Mouse (Mus musculus) heart, postnatal 4 days (tissue): Measurements from ENCODE around the gene 5830473C10Rik. TPM values are rescaled to one million over a fixed set of nuclear protein-coding genes. Genes with fewer than 3 reads are reported as not detected.
A peak's percentile ranks its signal among the peaks of the same experiment; 100 is the strongest.

Experiments used
- DNase-seq: peaks from one replicate; pipeline ENCODE4 v3.0.0; 2021
- total RNA-seq, 2 experiments: library from RNA; stranded (reverse); gene quantifications; 2 replicates each; pipeline ENCODE4 v1.2.3; 2021

5830473C10Rik gene
- total RNA-seq = not detected

GRCm38 (mm10) chr5:90560743-90561142 is at the start of gene 5830473C10Rik:
Gene 5830473C10Rik (plus strand): TSS chr5:90561107.
- DNase-seq = no peak

DNA sequence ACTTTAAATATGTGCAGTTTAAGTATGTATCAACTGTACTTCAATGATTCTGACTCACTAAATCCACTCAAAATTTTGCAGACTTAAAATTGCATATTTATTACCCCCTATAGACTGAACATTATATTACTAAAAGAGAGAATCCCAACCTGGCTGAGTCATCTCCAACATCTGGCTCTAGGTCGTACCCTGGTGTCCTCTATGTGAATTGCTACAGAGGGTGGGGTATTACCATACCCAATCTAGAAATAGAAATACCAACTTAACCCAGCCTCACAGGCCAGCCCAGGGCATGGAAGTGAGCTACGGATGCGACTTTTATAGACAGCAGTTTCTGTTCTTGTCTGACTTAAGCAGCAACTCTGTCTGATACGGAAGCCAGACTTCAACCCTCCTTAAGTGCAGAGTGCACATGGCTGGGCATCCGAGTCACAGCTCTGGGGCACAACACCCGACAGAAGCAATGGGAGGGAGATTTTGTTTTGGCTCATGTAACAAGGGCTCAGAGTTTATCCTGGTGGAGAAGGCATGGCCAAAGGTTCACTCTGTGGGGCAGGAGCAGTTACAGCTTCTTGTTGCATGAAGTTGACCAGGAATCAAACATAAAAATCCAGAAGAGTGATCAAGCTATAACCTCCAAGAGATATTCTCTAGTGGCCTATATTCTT is 48.5 kb upstream of the 5830473C10Rik start:
- DNase-seq = no peak

GRCm38 (mm10) chr5:90515561-90515960 is 45.3 kb upstream of the 5830473C10Rik start:
- no peak for DNase-seq

DNA sequence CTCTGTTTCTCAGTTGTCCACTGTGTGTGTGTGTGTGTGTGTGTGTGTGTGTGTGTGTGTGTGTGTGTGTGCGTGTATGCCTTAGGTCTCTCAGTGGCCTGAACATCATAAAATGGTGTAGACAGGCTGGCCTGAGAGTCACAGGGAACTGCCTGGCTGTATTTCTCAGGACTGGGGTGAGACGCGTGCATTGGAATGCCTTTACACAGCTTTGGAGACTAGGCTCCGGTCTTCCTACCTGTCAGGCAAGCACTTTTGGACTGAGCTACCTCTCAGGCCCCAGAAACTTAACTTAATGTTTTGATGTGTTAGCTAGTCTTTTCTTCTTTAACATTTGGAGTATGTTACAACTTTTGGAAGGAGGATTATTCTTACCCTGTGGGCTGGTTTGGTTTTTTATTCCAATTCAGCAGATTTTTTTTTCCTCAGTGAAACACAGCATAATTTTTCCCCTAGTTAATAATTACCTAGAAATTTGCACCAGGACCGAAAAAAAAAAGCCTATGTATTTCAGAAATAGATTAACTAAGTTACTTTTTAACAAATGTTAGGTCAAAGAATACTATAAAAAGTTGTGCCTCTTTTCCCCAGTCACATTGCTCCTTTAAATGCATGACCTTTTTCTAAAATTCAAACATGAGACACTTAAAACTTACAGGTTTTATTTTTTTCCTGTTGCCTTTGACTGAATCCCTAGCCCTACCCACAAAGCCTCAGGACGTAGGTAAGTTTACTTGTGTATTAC is 42.4 kb upstream of the 5830473C10Rik start, which contains the start of gene Afm:
Gene Afm (plus strand): TSS at position 577 of the 745 bp plus-strand sequence.
- DNase-seq = no peak

DNA sequence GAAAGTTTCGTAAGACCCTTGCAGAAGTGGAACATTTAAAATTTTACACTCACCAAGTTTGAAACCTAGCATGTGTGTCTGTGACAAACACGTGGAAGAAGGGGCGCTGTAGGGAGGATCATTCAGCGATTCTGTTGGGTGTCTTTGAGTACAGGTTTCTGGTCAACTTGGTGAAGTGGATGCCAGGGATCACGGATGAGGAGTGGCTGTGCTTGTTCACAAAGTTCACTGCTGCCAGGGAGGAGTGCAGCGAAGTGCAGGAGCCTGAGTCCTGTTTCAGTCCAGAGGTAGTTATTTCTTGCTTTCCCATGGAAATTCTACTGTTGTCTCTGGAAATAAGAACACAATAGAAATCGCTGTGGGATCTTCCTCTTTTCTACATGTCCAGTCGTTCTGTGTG is 9.7 kb upstream of the 5830473C10Rik start:
- no peak for DNase-seq

DNA sequence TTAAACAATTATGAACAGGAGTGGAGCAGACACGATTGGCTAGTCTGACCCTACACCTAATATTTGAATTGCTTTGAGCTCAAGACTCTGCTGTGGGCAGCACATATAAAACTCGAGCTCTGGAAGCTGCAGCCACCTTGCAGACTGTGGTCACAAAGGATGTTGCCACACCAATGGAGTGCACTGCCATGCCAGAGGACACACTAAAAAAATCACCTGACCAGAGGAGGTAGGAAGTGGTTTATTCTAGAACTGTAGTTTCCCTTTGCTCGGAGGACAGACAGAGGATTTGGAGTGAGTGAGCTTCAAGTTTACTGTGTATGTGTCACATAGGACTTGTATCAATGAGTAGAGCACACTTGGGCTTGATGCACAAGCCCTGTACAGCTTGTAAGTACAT is 4.9 kb upstream of the 5830473C10Rik start:
- DNase-seq = no peak

- DNase-seq = no peak
Observed at GRCm38 (mm10) chr5:90561721-90562275, 891 bp downstream of the 5830473C10Rik start.

GRCm38 (mm10) chr5:90562880-90563279 is 2.0 kb downstream of the 5830473C10Rik start:
- no peak for DNase-seq

GRCm38 (mm10) chr5:90564161-90564560 is 3.3 kb downstream of the 5830473C10Rik start:
- DNase-seq = no peak

GRCm38 (mm10) chr5:90565205-90565604 is 4.3 kb downstream of the 5830473C10Rik start:
- no peak for DNase-seq

DNA sequence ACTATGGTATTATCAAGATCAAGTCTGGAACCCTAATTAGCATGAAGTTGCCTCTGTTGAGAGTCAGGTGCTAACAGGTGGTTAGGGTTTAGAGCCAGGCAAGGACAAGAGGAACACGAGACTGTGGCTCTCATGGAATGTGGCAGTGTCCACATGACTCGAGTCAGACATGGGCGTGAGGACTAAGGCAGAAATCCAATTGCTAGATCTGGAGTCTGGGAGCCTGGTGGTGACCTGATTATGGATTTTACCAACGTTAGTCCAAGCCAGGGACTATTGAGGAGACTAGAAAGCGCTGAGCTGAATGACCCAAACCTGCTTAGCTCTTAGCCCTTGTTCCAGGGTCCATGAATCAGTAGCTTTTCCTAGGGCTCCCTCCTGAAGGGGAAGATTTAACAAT is 6.9 kb downstream of the 5830473C10Rik start:
- DNase-seq = no peak

- DNase-seq = peak; percentile 10
Observed at GRCm38 (mm10) chr5:90568338-90568737, 7.4 kb downstream of the 5830473C10Rik start.

- no peak for DNase-seq
Observed at GRCm38 (mm10) chr5:90571216-90571615, 10.3 kb downstream of the 5830473C10Rik start.

DNA sequence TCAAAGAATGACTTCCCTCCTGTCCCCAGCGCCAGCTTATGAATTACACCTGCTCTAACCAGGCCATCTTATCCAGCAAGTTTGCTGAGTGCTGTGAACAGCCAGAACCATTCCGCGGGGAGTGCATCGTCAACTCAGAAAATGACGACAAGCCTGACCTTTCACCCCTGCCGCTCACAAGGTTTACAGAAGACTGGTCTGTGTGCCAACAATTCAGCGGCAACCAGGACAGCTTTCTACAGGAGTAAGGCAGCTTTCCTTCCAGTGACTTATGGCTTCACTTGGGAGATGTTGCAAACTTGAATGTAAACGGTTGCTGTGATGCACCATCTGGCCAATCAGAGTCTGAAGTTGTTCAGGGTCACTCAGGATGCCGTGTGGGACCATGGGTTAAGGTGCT is 16.8 kb downstream of the 5830473C10Rik start:
- no peak for DNase-seq

GRCm38 (mm10) chr5:90579556-90579955 is 18.6 kb downstream of the 5830473C10Rik start:
- DNase-seq = no peak

DNA sequence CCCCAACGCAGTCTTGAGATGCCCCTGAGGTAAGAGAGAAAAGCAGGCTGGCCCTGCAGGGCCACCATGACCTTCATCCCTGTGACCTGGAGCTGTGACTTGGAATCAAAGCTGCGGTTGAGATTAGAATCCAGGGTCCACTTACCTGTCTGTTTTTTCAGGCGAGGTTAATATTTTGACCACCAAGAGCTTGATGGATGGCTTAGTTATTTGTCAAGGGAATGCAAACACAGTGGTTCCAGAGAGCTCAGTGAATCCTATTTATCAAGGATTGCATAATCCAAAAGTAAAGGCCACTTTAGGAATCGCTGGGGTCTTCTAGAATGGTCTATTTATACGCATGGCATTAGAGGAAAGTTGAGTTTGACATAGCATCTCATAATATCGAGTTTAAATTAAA is 21.3 kb downstream of the 5830473C10Rik start:
- no peak for DNase-seq

- DNase-seq = no peak
Observed at GRCm38 (mm10) chr5:90584799-90585198, 23.9 kb downstream of the 5830473C10Rik start.

DNA sequence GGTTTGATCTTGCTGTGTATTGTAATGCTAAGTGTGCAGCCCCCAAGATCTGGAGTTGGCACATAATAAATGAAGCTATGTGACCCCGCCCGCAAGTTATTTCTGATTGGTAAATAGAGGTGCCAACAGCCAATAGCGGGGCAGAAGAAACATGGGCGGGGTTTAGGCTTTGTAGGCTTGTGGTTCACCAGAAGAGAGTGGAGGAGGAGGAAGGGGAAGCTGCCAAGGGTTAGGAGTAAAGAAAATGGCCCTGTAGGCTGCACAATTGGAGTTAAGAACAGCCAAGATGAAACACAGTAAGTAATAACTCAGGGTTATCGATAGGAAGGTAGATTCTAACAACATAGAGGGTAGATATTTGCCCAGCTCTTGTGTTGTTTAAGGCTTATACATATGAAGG is 25.6 kb downstream of the 5830473C10Rik start:
- DNase-seq = no peak

DNA sequence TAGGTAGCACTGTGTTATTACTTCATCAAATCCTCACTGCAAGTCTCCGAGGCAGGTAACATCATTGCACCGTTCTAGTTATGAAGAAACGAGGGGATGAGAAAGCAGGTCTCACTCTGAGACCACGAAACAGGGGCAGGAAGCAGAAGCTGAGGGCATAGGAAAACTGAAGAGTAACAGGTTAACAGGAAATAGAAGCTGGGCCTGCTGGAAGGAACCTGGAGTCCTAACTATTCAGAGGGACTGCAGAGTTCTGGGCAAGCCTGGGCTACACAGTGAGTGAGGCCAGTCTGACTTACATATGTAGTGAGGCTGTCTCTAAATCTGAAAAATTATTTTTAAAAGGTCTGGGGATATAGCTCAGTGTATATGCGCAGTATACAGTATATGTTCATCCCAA is 27.2 kb downstream of the 5830473C10Rik start:
- DNase-seq = no peak

GRCm38 (mm10) chr5:90588708-90589595 is 28.0 kb downstream of the 5830473C10Rik start:
- peak; percentile 82 for DNase-seq

GRCm38 (mm10) chr5:90590676-90591075 is 29.8 kb downstream of the 5830473C10Rik start:
- DNase-seq = no peak

DNA sequence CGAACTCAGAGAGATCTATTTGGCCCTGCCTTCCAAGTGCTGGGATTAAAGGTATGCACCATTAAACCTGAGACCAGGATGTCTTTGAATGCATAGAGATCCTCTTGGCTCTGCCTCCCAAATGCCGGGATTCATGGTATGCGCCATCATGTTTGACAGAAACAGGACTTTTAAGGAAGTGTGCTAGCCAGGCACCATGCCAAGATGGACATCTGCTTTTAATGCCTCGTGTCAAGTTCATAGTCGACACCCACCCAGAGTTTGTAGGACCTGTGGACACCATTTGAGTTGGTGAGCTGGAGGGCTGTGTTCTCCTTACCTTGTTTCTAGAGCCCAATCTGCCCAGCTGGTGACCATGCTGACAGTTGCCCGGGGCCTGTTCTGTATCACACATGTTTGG is 31.0 kb downstream of the 5830473C10Rik start:
- no peak for DNase-seq

DNA sequence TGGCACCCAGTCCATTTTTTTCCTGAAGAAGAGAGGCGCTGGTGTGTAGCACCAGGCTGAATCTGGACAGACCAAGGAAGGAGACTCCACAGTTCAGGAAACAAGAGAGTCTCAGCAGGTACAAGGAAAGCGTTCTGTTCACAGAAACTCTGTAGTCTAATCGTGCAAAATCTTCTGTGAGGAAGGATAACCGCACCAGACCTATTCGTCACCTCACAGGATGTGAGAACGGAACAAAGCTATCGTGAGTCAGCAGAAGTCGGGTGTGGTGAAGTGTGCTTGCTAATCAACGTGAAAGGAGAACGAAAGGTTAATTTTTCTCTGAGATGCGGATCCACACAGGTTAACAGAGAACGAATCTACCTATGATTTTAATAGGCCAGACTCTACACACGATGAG is 34.0 kb downstream of the 5830473C10Rik start:
- DNase-seq = no peak
